Mouse (Mus musculus): ENCODE results near the gene Tmem94. TPM values are rescaled to one million over a fixed set of nuclear protein-coding genes. Genes with fewer than 3 reads are reported as not detected.

The Tmem94 gene
- total and polyA plus RNA-seq, 2 experiments, result 11.0 to 41.9 TPM

DNA sequence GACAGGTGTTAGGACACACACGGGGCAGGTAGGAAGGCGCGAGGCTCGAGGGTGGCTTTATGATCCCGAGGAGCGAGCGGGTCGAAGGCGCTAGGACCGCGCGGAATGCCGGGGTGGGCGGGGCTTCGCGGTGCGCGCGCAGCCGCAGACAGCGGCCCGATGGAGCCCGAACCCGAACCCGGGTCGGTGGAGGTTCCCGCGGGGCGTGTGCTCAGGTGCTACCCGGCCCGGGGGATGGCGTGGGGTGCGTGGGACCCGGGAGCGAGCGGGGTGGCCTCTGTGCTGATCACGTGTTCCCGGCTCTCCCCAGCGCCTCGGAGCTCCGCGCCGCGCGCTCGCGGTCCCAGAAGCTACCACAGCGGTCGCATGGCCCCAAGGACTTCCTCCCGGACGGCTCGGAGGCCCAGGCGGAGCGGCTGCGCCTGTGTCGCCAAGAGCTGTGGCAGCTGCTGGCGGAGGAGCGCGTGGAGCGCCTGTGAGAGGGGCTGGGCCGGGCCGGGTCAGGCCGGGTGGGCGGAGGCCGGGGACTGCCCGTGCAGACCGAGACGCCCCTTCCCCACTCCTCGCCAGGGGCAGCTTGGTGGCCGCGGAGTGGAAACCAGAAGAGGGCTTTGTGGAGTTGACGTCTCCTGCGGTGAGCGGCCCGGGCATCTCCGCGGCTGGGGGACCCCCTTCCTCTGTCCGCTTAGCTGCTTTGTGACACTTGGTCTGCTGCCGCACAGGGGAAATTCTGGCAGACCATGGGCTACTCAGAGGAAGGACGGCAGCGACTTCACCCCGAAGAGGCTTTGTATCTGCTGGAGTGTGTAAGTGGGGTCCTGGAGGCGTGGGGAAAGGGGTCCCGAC is 49.6 kb downstream of the Tmem94 start, which contains the start of gene Tsen54:
Gene Tsen54 (plus strand): TSS at position 120 of the 846 bp plus-strand sequence.
- TF ChIP-seq CTCF (IDR thresholded peaks at IDR 0.05; ENCODE audit: low read depth, low read length) (no peak), POLR2A (IDR thresholded peaks at IDR 0.05; ENCODE audit: extremely low read depth, insufficient read depth, low read length) (0 out of 2 replicates have a peak, but pooled peaks have one; percentile 34)
- H3K4me3 ChIP-seq (ENCODE audit: insufficient read depth, low read depth, low read length), result peak within 1 kb of the TSS; percentile 95
- WGBS, result 3% methylated on average over 84 of the region's 84 CpGs
- H3K27ac ChIP-seq (replicated peaks; ENCODE audit: insufficient read depth, low read depth, low read length), result 0 out of 2 replicates have a peak within 1 kb of the TSS, but pooled peaks have one; percentile 20
- H3K79me2 ChIP-seq (ENCODE audit: control insufficient read depth, insufficient read depth, low read length), result peaks cover 14% of the 10 kb centered on the region; the same call in 1 of the 2 replicates
- peaks cover 28% of the 10 kb centered on the region for H3K4me1 ChIP-seq (ENCODE audit: control insufficient read depth, insufficient read depth, low read length)
- peak; percentile 48 for DNase-seq (ENCODE audit: extremely low read depth, low read depth, low spot score)
- H3K9ac ChIP-seq (ENCODE audit: low read depth, low read length), result peak within 1 kb of the TSS; percentile 86
- no peaks in the 10 kb centered on the region for H3K36me3 ChIP-seq (ENCODE audit: control insufficient read depth, insufficient read depth, low read length)
- no peaks in the 10 kb centered on the region for H3K27me3 ChIP-seq (ENCODE audit: control insufficient read depth, insufficient read depth, low read length)

DNA sequence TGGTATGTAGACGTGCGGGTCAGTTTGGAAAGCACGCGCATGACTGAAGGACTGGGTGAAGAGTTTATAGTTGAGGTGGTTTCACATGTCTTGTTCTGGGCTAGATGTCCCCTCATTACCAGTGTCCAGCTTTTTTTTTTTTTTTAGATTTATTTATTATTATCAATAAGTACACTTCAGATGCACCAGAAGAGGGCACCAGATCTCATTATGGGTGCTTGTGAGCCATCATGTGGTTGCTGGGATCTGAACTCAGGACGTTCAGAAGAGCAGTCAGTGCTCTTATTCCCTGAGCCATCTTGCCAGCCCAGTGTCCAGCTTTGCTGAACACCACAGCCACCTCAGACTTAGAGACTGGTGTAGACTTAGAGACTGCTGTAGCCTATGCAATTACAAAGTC is 52.1 kb downstream of the Tmem94 start:
- peaks cover 10% of the 10 kb centered on the region; the same call in 1 of the 2 replicates for H3K79me2 ChIP-seq (ENCODE audit: control insufficient read depth, insufficient read depth, low read length)
- no peak for TF ChIP-seq POLR2A (IDR thresholded peaks at IDR 0.05; ENCODE audit: extremely low read depth, insufficient read depth, low read length)
- no peak for TF ChIP-seq CTCF (IDR thresholded peaks at IDR 0.05; ENCODE audit: low read depth, low read length)
- H3K4me1 ChIP-seq (ENCODE audit: control insufficient read depth, insufficient read depth, low read length), result peaks cover 14% of the 10 kb centered on the region
- H3K9ac ChIP-seq (ENCODE audit: low read depth, low read length), result no peak overlapping the region
- H3K36me3 ChIP-seq (ENCODE audit: control insufficient read depth, insufficient read depth, low read length), result no peaks in the 10 kb centered on the region
- no peak overlapping the region for H3K4me3 ChIP-seq (ENCODE audit: insufficient read depth, low read depth, low read length)
- 83% methylated on average over 5 of the region's 5 CpGs for WGBS
- DNase-seq (ENCODE audit: extremely low read depth, low read depth, low spot score), result no peak
- no peak overlapping the region for H3K27ac ChIP-seq (replicated peaks; ENCODE audit: insufficient read depth, low read depth, low read length)
- no peaks in the 10 kb centered on the region for H3K27me3 ChIP-seq (ENCODE audit: control insufficient read depth, insufficient read depth, low read length)

DNA sequence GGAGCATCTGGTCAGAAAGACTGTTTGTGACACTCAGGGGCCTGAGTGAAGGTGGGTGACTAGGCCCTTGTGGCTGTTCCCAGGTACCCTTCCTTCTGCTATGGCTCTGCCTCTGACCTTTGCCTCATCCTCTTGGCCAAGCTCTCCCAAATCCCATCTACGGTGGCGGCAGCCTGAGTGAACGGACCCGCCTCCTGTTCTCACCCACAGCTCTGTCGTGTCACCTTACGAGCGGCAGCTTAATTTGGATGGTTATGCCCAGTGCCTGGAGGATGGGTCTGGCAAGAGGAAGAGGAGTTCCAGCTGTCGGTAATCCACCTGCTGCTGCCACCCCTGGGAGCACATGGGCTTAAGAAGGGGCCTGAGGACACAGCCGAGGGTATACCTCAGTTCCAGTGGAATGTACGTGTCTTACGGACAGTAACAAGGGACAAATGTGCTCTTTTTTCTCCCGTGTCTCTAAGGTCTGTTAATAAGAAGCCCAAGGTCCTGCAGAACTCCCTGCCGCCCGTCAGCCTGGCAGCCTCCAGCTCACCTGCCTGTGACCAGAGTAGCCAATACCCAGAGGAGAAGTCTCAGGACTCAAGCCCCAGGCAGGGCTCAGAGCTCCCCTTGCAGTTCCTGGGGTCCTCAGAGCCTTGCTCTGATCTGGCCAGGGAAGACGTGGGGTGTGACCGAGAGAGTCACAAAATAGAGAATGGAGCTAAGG is 54.8 kb downstream of the Tmem94 start:
- no peak overlapping the region for H3K4me3 ChIP-seq (ENCODE audit: insufficient read depth, low read depth, low read length)
- H3K4me1 ChIP-seq (ENCODE audit: control insufficient read depth, insufficient read depth, low read length), result peaks cover 9% of the 10 kb centered on the region
- H3K9ac ChIP-seq (ENCODE audit: low read depth, low read length), result no peak overlapping the region
- no peaks in the 10 kb centered on the region for H3K27me3 ChIP-seq (ENCODE audit: control insufficient read depth, insufficient read depth, low read length)
- no peak for DNase-seq (ENCODE audit: extremely low read depth, low read depth, low spot score)
- H3K36me3 ChIP-seq (ENCODE audit: control insufficient read depth, insufficient read depth, low read length), result no peaks in the 10 kb centered on the region
- no peak overlapping the region for H3K27ac ChIP-seq (replicated peaks; ENCODE audit: insufficient read depth, low read depth, low read length)
- peaks cover 7% of the 10 kb centered on the region; the same call in 1 of the 2 replicates for H3K79me2 ChIP-seq (ENCODE audit: control insufficient read depth, insufficient read depth, low read length)
- TF ChIP-seq POLR2A (IDR thresholded peaks at IDR 0.05; ENCODE audit: extremely low read depth, insufficient read depth, low read length) (no peak), CTCF (IDR thresholded peaks at IDR 0.05; ENCODE audit: low read depth, low read length) (no peak)
- 87% methylated on average over 16 of the region's 16 CpGs for WGBS

DNA sequence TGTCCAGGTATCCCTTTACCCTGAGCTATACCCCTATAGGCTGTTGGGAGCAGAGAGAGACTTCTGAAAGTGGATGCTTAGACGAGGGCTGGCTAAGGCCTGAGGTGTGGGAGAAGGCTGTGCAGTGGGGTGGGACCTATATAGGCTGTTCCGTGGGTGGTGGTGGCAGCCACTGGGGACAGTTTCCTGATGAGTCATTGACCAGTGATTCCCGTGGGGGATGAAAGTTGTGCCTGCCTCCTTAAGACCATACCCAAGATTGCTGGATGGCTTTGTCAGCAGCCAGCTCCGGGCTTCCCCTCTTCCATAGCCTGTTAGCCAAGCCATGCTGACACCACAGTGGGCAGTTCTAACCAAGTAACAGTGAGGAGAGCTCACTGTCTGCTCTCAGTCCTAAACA is 55.8 kb downstream of the Tmem94 start:
- Histone ChIP-seq H3K27me3 (ENCODE audit: control insufficient read depth, insufficient read depth, low read length) (no peaks in the 10 kb centered on the region), H3K4me3 (ENCODE audit: insufficient read depth, low read depth, low read length) (no peak overlapping the region), H3K79me2 (ENCODE audit: control insufficient read depth, insufficient read depth, low read length) (peaks cover 15% of the 10 kb centered on the region; the same call in 1 of the 2 replicates), H3K9ac (ENCODE audit: low read depth, low read length) (no peak overlapping the region), H3K36me3 (ENCODE audit: control insufficient read depth, insufficient read depth, low read length) (no peaks in the 10 kb centered on the region), H3K4me1 (ENCODE audit: control insufficient read depth, insufficient read depth, low read length) (peaks cover 4% of the 10 kb centered on the region), H3K27ac (replicated peaks; ENCODE audit: insufficient read depth, low read depth, low read length) (no peak overlapping the region)
- no peak for DNase-seq (ENCODE audit: extremely low read depth, low read depth, low spot score)
- TF ChIP-seq CTCF (IDR thresholded peaks at IDR 0.05; ENCODE audit: low read depth, low read length) (no peak), POLR2A (IDR thresholded peaks at IDR 0.05; ENCODE audit: extremely low read depth, insufficient read depth, low read length) (no peak)
- WGBS, result 83% methylated on average over 4 of the region's 4 CpGs

- under 1% methylated on average over 87 of the region's 87 CpGs for WGBS
- H3K9ac ChIP-seq (ENCODE audit: low read depth, low read length), result peak within 1 kb of the TSS; percentile 94
- DNase-seq (ENCODE audit: extremely low read depth, low read depth, low spot score), result peak; percentile 73
- peak within 1 kb of the TSS; percentile 92 for H3K4me3 ChIP-seq (ENCODE audit: insufficient read depth, low read depth, low read length)
- H3K4me1 ChIP-seq (ENCODE audit: control insufficient read depth, insufficient read depth, low read length), result peaks cover 2% of the 10 kb centered on the region
- TF ChIP-seq CTCF (IDR thresholded peaks at IDR 0.05; ENCODE audit: low read depth, low read length) (no peak), POLR2A (IDR thresholded peaks at IDR 0.05; ENCODE audit: extremely low read depth, insufficient read depth, low read length) (peak; percentile 89)
- no peaks in the 10 kb centered on the region for H3K36me3 ChIP-seq (ENCODE audit: control insufficient read depth, insufficient read depth, low read length)
- H3K27ac ChIP-seq (replicated peaks; ENCODE audit: insufficient read depth, low read depth, low read length), result peak within 1 kb of the TSS; percentile 98
- no peaks in the 10 kb centered on the region for H3K27me3 ChIP-seq (ENCODE audit: control insufficient read depth, insufficient read depth, low read length)
- H3K79me2 ChIP-seq (ENCODE audit: control insufficient read depth, insufficient read depth, low read length), result peaks cover 29% of the 10 kb centered on the region; the same call in 1 of the 2 replicates
These were observed 58.8 kb downstream of the Tmem94 start, which contains the start of gene Llgl2 for GRCm38 (mm10) chr11:115823774-115824740. TSS of gene Llgl2 (plus strand) at chr11:115824049.
